Mouse (Mus musculus): Measurements from ENCODE around the gene Kif2b. TPM values are rescaled to one million over a fixed set of nuclear protein-coding genes. Genes with fewer than 3 reads are reported as not detected.

Kif2b gene
- polyA plus RNA-seq (2017; shearing (Covaris generic)) = not detected

GRCm38 (mm10) chr11:91577317-91577716, at the start of gene Kif2b:
Gene Kif2b, minus strand, starts transcription at chr11:91577558.

